Mouse (Mus musculus) regulatory T cell (primary cell): Measurements from ENCODE around the gene Drosha.

Experiments used
- in situ Hi-C: fragments of 300-600 bp; cut with MboI, MseI; formaldehyde crosslinking; loops from one replicate; pipeline ENCODE4 v1.15.1; 2025; ENCODE audit warnings: high pct_unique_total_duplicates

Gene Drosha

GRCm38 (mm10) chr15:12824197-12824952, at the start of gene Drosha, which contains the start of gene 6030458C11Rik:
Gene Drosha, plus strand, starts transcription at chr15:12824815.
Gene 6030458C11Rik, minus strand, starts transcription at chr15:12824649.
- in situ Hi-C loops: no loop called here

GRCm38 (mm10) chr15:12781296-12781695, 43.3 kb upstream of the Drosha start:
- in situ Hi-C loops: no loop called here

GRCm38 (mm10) chr15:12781729-12782326, 42.8 kb upstream of the Drosha start:
- in situ Hi-C loops: no loop called here

- in situ Hi-C loops: no loop called here
These were observed 36.1 kb upstream of the Drosha start for GRCm38 (mm10) chr15:12788536-12788935.

GRCm38 (mm10) chr15:12789406-12789867, 35.2 kb upstream of the Drosha start:
- in situ Hi-C loops: no loop called here

GRCm38 (mm10) chr15:12794311-12794710, 30.3 kb upstream of the Drosha start:
- in situ Hi-C loops: loop anchor here (5.0 kb wide), 1 partner anchor 207 kb away; no protein-coding TSS in a partner anchor

GRCm38 (mm10) chr15:12795457-12795894, 29.1 kb upstream of the Drosha start:
- in situ Hi-C loops: no loop called here

- in situ Hi-C loops: no loop called here
These were observed 28.6 kb upstream of the Drosha start for GRCm38 (mm10) chr15:12795909-12796470.

GRCm38 (mm10) chr15:12798043-12798442, 26.6 kb upstream of the Drosha start:
- in situ Hi-C loops: no loop called here

- in situ Hi-C loops: loop anchor here (5.0 kb wide), 1 partner anchor 423 kb away; no protein-coding TSS in a partner anchor
These were observed 24.0 kb upstream of the Drosha start for GRCm38 (mm10) chr15:12800405-12801141.

- in situ Hi-C loops: loop anchor here (5.0 kb wide), 1 partner anchor 424 kb away; no protein-coding TSS in a partner anchor
These were observed 23.5 kb upstream of the Drosha start for GRCm38 (mm10) chr15:12801142-12801506.

- in situ Hi-C loops: no loop called here
These were observed 19.5 kb upstream of the Drosha start for GRCm38 (mm10) chr15:12805071-12805470.

- in situ Hi-C loops: no loop called here
These were observed 17.5 kb upstream of the Drosha start for GRCm38 (mm10) chr15:12807088-12807487.

GRCm38 (mm10) chr15:12809305-12809704, 15.3 kb upstream of the Drosha start:
- in situ Hi-C loops: no loop called here

- in situ Hi-C loops: no loop called here
These were observed 12.0 kb upstream of the Drosha start for GRCm38 (mm10) chr15:12812646-12813045.

GRCm38 (mm10) chr15:12817592-12817991, 7.0 kb upstream of the Drosha start:
- in situ Hi-C loops: no loop called here

- in situ Hi-C loops: no loop called here
These were observed 1.9 kb upstream of the Drosha start for GRCm38 (mm10) chr15:12822416-12823395.

- in situ Hi-C loops: no loop called here
These were observed 1.0 kb upstream of the Drosha start for GRCm38 (mm10) chr15:12823455-12824119.

- in situ Hi-C loops: loop anchor here (25.0 kb wide), 2 partner anchors 838 to 1438 kb away; partner anchors contain the start of genes Sub1 and Tars
These were observed 350 bp downstream of the Drosha start for GRCm38 (mm10) chr15:12824965-12825364.

- in situ Hi-C loops: loop anchor here (25.0 kb wide), 2 partner anchors 838 to 1438 kb away; partner anchors contain the start of genes Sub1 and Tars
These were observed 793 bp downstream of the Drosha start for GRCm38 (mm10) chr15:12825408-12825807.
